Comparison of ENCODE assay signal across 12 mouse cellular contexts in the genomic region with DNA sequence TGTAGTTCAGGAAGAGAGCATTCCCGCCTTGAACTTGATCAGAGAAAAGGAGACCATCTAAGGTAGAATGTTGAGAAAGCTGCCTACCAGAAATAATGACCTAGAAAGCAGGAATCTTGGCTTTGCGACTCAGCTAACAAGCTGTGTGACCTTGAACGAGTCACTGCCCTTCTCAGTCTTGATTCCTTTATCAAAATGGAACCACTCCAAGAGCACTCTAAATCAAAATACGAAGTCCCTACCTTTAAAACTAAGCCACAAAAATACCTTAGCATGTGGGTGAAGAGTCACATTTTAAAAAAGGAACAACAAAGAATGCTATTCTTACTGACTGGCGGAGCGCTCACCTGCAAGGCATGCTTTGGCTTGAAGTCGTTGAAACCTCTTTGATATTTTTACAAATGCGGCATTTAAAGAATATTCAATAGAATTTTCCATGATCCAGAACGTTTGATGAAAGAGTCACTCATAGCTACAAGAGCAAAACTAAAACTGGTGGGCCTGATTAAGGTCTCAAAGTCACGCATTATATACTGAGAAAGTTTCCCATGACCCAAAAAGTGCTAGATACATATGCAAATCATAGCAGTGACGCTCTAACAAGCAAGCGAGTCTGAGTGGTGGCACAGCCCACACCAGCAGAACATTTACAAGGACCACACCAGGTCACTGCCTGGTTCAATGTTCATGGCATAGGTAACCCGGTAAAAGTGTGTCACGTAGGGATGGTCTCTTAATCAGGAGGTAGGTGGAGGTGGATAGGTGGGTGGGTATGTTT. TPM values are rescaled to one million over a fixed set of nuclear protein-coding genes. Genes with fewer than 3 reads are reported as not detected.
A peak's percentile ranks its signal among the peaks of the same experiment; 100 is the strongest.
DNase-seq lines count a peak whose midpoint lies in the region; ATAC-seq and TF ChIP-seq lines count a peak whose summit lies in the region.
"Had no signal": no experiment of that assay in that cellular context is flagged by ENCODE, and none has a peak within 500 bp of the region (broad histone marks: within the 10 kb centered on the region; RNA-seq: fewer than 3 reads in every experiment).

No protein-coding gene starts in this region.

- no peaks in the 10 kb centered on the region for H3K27me3 ChIP-seq in heart, postnatal 0 days (ENCODE audit: control insufficient read depth, insufficient read depth, low read length)
- H3K27me3 ChIP-seq in megakaryocyte, embryonic 14.5 days (replicated peaks) = no peaks in the 10 kb centered on the region
- no peaks in the 10 kb centered on the region for H3K27me3 ChIP-seq in splenic B cell, adult 2 months (ENCODE audit: control insufficient read depth, insufficient read depth, low read length, poor library complexity, severe bottlenecking)
- H3K27me3 ChIP-seq: neural tube, embryonic 13.5 days had no signal

- H3K4me1 ChIP-seq in heart, postnatal 0 days (ENCODE audit: control insufficient read depth, insufficient read depth) = peaks cover 80% of the 10 kb centered on the region
- H3K4me1 ChIP-seq in megakaryocyte, embryonic 14.5 days = peaks cover 100% of the 10 kb centered on the region
- H3K4me1 ChIP-seq in embryonic fibroblast, embryonic 13.5 days (ENCODE audit: control insufficient read depth, insufficient read depth, low read length) = peaks cover 28% of the 10 kb centered on the region

- TF ChIP-seq CTCF in heart, postnatal 0 days (IDR thresholded peaks at IDR 0.05; ENCODE audit: low read depth) = no peak
- no peak for TF ChIP-seq CTCF in embryonic fibroblast, embryonic 13.5 days (IDR thresholded peaks at IDR 0.05; ENCODE audit: borderline replicate concordance, insufficient read depth, low read length)

- no peaks in the 10 kb centered on the region for H3K9me3 ChIP-seq in heart, postnatal 0 days (replicated peaks; ENCODE audit: control insufficient read depth, low read length)
- H3K9me3 ChIP-seq in megakaryocyte, embryonic 14.5 days = no peaks in the 10 kb centered on the region
- H3K9me3 ChIP-seq: neural tube, embryonic 13.5 days had no signal

- TF ChIP-seq POLR2A in embryonic fibroblast, embryonic 13.5 days (IDR thresholded peaks at IDR 0.05; ENCODE audit: low read depth, low read length) = no peak

- 67% methylated on average over 14 of the region's 14 CpGs for WGBS in heart, postnatal 0 days

- peak overlapping the region; percentile 84 for H3K27ac ChIP-seq in heart, postnatal 0 days (ENCODE audit: low read depth)
- H3K27ac ChIP-seq in embryonic fibroblast, embryonic 13.5 days (ENCODE audit: insufficient read depth, low read length) = peak overlapping the region; percentile 0; the same call in 1 of the 2 replicates
- H3K27ac ChIP-seq: neural tube, embryonic 13.5 days had no signal

- intact Hi-C loops in heart, postnatal 14 days (cut with DNase I) = no loop called here

- H3K9ac ChIP-seq in heart, postnatal 0 days (replicated peaks; ENCODE audit: low read depth, low read length) = no peak overlapping the region
- H3K9ac ChIP-seq: neural tube, embryonic 13.5 days had no signal

- no peak overlapping the region for H3K4me3 ChIP-seq in heart, postnatal 0 days (ENCODE audit: low read depth, low read length)
- H3K4me3 ChIP-seq in megakaryocyte, embryonic 14.5 days (replicated peaks) = peak overlapping the region; percentile 83
- no peak overlapping the region for H3K4me3 ChIP-seq in embryonic fibroblast, embryonic 13.5 days (ENCODE audit: insufficient read depth, low read length)
- H3K4me3 ChIP-seq: neural tube, embryonic 13.5 days had no signal

- H3K4me2 ChIP-seq in heart, postnatal 0 days (ENCODE audit: low read depth, low read length) = no peak overlapping the region
- H3K4me2 ChIP-seq: neural tube, embryonic 13.5 days had no signal

- H3K36me3 ChIP-seq in heart, postnatal 0 days (replicated peaks; ENCODE audit: control insufficient read depth, insufficient read depth, low read length) = no peaks in the 10 kb centered on the region
- peaks cover 2% of the 10 kb centered on the region for H3K36me3 ChIP-seq in megakaryocyte, embryonic 14.5 days (replicated peaks; ENCODE audit: low read length)
- H3K36me3 ChIP-seq in splenic B cell, adult 2 months (ENCODE audit: control insufficient read depth, insufficient read depth, low read length, poor library complexity, severe bottlenecking) = no peaks in the 10 kb centered on the region
- H3K36me3 ChIP-seq: neural tube, embryonic 13.5 days had no signal

- no peak for ATAC-seq in heart, postnatal 0 days (ENCODE audit: insufficient read depth, low read depth)
- ATAC-seq in megakaryocyte, adult 5-6 weeks (ENCODE audit: poor library complexity, severe bottlenecking) = no peak
- ATAC-seq: midbrain, embryonic 16.5 days had no signal

- TF ChIP-seq EP300 in heart, postnatal 0 days (IDR thresholded peaks at IDR 0.05; ENCODE audit: low read depth) = no peak

- no peak for DNase-seq in heart, postnatal 0 days (ENCODE audit: low spot score)
- DNase-seq in heart, postnatal 14 days = no peak
- peak; percentile 74 for DNase-seq in splenic B cell, adult 2 months (ENCODE audit: low read depth, low spot score)
- no peak for DNase-seq in embryo, embryonic 11 days
- DNase-seq in frontal cortex, postnatal 36 days (ENCODE audit: low spot score in 2 of 2) = no peak
- DNase-seq: cerebellum, adult 2 months; right cerebral cortex, postnatal 14 days had no signal

RNA-seq across cellular contexts. Expression of gene Pacsin2, which starts 33.2 kb away (rescaled TPM):
- 65.0 and 78.0 TPM in 2 replicates for total RNA-seq in heart, postnatal 0 days (2014; rRNA removed; ENCODE audit: low replicate concordance)
- 53.0 and 63.3 TPM in 2 replicates for polyA plus RNA-seq in heart, postnatal 0 days (2015; fragmentation: Nextera tagmentation; extraction: Ambion mirVana)
- total RNA-seq in heart, postnatal 14 days (2021) = 100 to 1,000 TPM; 156 to 165 TPM
- 39.9 and 82.1 TPM in 2 replicates for polyA plus RNA-seq in megakaryocyte, embryonic 14.5 days (2012; ENCODE audit: insufficient read depth, low replicate concordance)
- 71.9 and 75.0 TPM in 2 replicates for total RNA-seq in megakaryocyte, adult 5-6 weeks (2015)
- 112 and 115 TPM in 2 replicates for total RNA-seq in megakaryocyte, adult 5-6 weeks (2017)
- 62.0 and 75.6 TPM in 2 replicates for polyA plus RNA-seq in embryonic fibroblast, embryonic 13.5 days (2011; ENCODE audit: insufficient read length, low read depth, missing spikeins)
